Mouse (Mus musculus): ENCODE data around the gene Ano6.
A peak's percentile ranks its signal among the peaks of the same experiment; 100 is the strongest.

The Ano6 gene

DNA sequence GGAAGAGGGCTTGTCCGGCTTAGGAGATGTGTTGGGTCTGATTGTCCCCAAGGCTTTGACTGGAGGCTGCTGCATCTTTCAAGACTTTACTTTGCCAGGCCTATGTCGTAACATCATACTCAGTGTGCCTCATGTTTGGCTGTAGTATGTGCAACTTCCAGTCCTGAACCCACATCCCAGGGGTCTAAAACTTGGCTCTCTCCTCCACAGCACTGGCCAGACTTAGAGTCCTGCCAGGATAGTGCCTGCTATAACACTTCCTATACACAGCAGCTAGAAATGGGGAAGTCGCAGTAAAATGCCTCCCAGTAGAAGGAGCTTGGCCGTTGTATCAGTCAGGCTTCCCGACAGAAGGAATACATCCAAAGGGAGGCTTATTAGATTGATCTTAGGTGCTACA, 21.9 kb upstream of the Ano6 start:
- no peak for DNase-seq (ENCODE audit: low read depth, low spot score)

GRCm38 (mm10) chr15:95769576-95769975, 21.1 kb upstream of the Ano6 start:
- no peak for DNase-seq (ENCODE audit: low read depth, low spot score)

DNA sequence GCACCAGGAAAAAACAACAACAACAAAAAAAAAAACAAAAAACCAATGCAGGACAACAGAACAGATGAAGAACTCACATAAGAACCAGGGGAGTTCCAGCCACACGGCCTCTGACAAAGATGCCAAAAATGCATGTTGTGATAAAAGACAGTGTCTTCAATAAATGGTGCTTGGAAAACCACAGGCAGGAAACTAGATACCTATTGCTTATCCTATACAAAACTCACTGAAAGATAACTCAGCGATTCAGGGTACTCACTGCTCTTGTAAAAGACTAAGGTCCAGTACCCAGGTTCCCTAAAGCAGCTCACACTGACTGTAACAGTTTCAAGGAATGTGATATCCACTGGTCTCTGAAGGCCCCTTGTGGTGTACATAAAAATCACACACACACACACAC, 20.3 kb upstream of the Ano6 start:
- no peak for DNase-seq (ENCODE audit: low read depth, low spot score)

GRCm38 (mm10) chr15:95772374-95772773, 18.3 kb upstream of the Ano6 start:
- DNase-seq (ENCODE audit: low read depth, low spot score), result no peak

DNA sequence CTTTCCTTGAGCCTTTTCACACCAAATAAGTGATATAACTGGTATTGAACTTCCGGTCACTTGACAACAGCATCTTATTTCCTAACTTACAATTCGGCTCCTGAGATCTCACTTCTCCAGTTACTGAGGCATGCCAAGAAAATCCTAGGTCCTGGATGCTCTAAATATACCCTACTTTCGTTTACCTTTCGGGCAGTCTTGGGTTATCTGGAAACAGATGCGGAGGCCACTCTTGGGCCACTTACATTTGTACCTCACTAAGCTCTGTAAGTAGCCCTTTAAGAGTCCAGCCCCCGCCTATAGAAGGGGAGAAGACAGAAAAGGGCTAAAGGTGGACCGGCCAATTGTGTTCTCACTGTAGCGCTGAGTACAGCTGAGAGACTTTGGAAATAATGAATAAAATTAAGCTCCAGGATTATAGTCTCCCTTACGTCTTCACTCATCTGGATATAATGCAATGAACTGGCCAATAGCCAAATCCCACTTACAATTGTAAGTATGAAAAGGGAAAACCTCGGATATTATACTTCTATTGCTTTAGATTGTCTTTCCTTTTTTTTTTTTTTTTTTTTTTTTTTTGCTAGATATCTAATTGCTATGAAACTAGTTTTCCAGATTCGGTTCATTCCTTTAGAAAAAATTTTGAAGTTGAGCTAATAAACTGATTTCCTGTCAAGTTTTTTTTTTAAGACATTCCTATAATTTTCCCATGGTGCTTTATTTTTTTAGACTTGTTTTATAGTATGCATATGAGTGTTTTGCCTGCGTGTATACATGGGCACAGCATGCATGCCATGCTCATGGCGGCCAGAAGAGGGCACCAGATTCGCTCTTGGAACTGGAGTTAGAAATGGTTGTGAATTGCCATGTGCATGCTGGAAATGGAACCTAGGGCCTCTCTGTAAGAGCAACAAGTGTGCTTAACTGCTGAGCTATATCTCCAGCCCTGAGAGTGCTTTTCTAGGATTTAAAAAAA, 17.5 kb upstream of the Ano6 start:
- peak; percentile 37 for DNase-seq (ENCODE audit: low read depth, low spot score)

DNA sequence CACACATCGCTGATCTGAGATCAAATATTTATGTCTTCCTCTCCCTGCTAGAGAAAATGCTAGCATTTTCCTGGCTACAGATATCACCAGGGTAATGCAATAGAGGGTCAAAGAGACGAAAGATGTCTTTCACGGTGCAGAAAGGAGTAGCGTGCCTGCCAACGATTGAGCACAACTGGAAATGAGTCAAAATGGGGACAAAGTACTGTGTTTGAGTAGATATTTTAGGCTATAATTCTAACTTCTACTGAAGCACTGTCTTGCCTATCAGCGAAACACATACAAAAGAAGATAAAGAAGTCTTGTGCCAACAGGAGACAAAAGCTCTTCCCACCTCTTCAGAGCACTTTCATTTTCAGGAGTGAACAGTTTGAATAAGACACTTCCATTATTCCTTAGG, 16.4 kb upstream of the Ano6 start:
- DNase-seq (ENCODE audit: low read depth, low spot score), result no peak

DNA sequence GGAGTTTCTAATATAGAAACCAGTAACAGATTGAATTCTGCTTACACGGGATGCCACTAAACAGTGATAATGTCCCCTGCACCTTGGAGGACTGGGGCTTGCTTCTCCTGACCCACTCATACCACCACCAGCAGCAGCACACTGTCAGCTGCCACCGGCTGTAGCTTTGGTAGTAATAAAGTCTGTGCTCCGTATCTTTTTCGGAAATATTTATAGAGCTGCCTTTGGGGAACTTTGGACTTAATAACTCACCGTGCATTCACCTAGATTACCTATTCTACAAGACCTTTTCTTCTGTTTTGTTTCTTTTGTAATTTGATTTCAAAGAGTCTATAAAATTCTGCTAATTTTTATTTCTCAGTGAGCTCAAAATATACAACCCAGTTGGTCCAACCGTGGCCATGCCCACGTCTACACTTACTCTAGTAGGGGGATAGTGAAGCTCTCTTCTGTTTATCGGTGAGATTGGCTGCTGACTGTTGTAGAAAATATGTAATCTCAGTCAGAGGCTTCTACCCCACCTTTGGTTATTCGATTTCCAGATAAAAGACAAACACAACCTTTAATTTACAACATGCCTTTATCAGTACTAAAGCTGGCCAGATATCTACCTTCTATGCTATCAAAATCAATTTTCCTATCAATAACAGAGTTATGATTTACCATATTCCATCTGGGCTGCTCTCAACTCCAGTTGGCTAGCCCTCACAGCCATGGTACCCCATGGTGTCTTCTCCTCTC, 15.8 kb upstream of the Ano6 start:
- DNase-seq (ENCODE audit: low read depth, low spot score), result no peak

- DNase-seq (ENCODE audit: low read depth, low spot score), result no peak
Observed at GRCm38 (mm10) chr15:95777743-95778142, 12.9 kb upstream of the Ano6 start.

GRCm38 (mm10) chr15:95778710-95779109, 11.9 kb upstream of the Ano6 start:
- no peak for DNase-seq (ENCODE audit: low read depth, low spot score)

DNA sequence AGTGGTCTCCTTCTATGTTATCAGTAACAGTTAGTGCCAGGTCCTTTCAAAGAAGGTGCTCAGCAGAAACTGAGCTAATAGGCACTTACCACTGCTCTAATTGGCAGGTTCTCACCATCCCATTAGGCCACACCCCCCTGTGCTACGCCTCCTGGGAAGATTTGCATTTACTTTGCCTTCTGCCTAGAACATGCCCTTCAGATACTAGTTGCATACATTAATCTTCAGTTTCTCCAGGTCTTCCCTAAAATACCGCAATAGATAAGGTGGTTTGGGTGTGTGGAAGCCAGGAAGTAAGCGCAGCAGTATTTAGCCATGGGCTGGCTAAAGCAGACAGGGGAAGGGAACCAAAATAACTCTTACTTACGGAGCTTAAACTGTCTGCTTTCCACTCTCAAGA, 4.0 kb upstream of the Ano6 start:
- no peak for DNase-seq (ENCODE audit: low read depth, low spot score)

- no peak for DNase-seq (ENCODE audit: low read depth, low spot score)
Observed at GRCm38 (mm10) chr15:95787578-95787977, 3.1 kb upstream of the Ano6 start.

DNA sequence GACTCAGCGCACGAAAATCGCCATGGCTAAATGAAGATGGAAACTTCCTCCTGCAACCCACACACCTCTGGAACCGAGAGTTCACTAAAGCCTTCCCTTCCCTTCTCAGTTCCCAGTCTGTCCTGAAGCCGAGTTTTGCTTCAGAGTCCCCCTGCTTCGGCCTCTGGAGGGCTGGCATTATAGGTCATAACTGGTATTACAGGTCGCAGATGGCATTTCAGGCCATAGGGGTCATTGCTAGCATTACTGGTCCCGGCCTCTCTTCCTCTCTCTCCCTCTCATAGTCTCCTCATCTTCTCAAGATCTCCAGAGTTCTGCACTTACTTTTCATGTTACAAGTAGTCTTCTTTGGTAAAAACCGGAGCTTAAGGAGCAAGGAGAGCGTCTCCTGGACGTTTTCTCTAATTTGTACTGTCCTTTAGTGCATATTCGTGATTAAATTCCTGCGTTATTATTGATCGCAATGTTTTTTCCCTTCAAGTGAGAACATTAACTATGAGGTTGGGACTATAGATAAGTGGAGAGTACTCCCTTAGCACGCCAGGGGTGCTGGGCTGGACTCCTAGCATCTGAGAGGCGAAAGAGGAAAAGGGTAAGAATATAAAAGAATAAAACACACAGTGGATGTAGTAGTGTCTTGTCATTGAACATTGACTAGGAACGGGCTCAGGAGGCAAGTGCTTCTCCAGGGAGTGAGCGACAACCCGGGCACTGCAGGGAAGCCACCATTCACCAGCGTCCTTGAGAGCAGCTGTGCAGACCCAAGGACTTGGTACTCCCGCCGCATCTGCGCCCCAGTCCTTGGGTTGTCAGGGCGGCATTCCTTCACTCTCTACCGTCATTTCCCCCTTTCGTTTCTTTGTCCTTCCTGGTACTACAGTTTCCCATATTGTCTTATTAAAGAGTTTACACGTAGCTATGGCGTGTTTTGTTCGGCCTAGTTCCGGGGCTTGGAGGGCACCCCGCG, 798 bp upstream of the Ano6 start:
- DNase-seq (ENCODE audit: low read depth, low spot score), result no peak

DNA sequence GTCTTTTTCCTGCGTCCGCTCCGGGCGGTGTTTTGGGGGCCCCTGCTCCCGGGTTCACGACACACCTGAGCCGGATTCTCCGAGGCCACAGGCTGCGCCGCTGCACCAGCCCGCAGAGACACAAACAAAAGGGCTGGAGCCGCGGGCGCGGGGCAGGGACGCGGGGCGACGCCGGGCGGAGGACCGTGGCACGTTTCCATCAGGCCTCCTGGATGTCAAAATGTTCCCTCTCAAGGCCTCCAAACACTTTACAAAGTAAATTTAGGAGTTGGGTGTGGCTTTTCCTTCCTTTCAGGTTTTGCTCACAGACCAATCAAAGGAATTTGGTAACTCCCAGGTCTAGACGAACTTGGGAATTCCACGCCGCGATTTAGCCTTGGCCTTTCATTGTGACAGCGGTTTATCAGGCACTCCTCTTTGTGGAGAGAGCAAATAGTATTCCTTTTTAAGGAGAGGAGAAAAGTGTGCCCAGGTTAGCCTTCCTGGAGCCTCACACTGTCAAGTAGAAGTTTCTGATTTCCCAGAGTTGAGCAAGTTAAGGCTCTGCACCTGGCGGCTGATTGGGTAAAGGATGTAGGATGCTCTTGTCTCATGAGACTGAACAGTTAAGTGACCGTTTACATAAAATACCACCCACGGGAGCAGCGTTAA, 623 bp downstream of the Ano6 start:
- no peak for DNase-seq (ENCODE audit: low read depth, low spot score)

- no peak for DNase-seq (ENCODE audit: low read depth, low spot score)
Observed at GRCm38 (mm10) chr15:95791855-95792254, 1.2 kb downstream of the Ano6 start.

GRCm38 (mm10) chr15:95792261-95793260, 1.9 kb downstream of the Ano6 start:
- DNase-seq (ENCODE audit: low read depth, low spot score), result no peak

GRCm38 (mm10) chr15:95793748-95794491, 3.3 kb downstream of the Ano6 start:
- DNase-seq (ENCODE audit: low read depth, low spot score), result no peak

- no peak for DNase-seq (ENCODE audit: low read depth, low spot score)
Observed at GRCm38 (mm10) chr15:95794611-95795565, 4.2 kb downstream of the Ano6 start.

DNA sequence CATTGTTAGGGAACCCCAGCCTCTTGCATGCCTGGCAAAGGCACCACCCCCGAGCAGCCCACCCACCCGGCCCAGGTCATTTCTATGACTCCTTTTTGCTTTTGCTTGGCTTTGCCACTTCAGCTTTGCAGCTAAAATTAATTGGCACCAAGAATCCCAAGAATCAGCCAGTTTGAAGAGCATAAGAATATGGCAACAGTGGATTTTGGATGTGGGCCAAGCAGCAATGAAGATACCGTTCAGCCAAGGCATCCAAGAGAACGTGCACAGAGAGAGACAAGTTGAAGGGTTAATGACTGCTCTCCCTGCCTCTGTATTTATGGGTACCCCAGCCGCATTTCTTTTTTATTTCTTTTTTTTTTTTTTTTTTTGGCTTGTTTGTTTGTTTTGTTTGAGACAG, 5.4 kb downstream of the Ano6 start:
- DNase-seq (ENCODE audit: low read depth, low spot score), result no peak
